Mouse (Mus musculus) forebrain, embryonic 16.5 days (tissue): Measurements from ENCODE around the gene Mybl2. TPM values are rescaled to one million over a fixed set of nuclear protein-coding genes. Genes with fewer than 3 reads are reported as not detected.

ENCODE experiments used
- ATAC-seq: fragments of 200-750 bp; cut with Nextera tagmentation; 2 replicates; pipeline ENCODE4 v1.8.0; 2017; ENCODE audit warnings: mild to moderate bottlenecking, moderate library complexity
- H3K27ac ChIP-seq: fragments of 300-500 bp; sonication (generic); 2 replicates; pipeline ENCODE4 v1.5.1; 2014; ENCODE audit warnings: low read length, control low read depth
- H3K27me3 ChIP-seq: fragments of 300-500 bp; sonication (generic); replicated peaks from 2 replicates; pipeline ENCODE4 v1.6.1; 2014; ENCODE audit warnings: low read length; ENCODE audit not compliant: control insufficient read depth, insufficient read depth
- H3K36me3 ChIP-seq: fragments of 300-500 bp; sonication (generic); 2 replicates; pipeline ENCODE4 v1.6.1; 2014; ENCODE audit not compliant: control insufficient read depth, insufficient read depth
- H3K4me1 ChIP-seq: fragments of 300-500 bp; sonication (generic); replicated peaks from 2 replicates; pipeline ENCODE4 v1.6.1; 2014; ENCODE audit warnings: low read length; ENCODE audit not compliant: control insufficient read depth, insufficient read depth
- H3K4me2 ChIP-seq: fragments of 300-500 bp; sonication (generic); 2 replicates; pipeline ENCODE4 v1.6.1; 2014; ENCODE audit warnings: mild to moderate bottlenecking, low read length, control low read depth
- H3K4me3 ChIP-seq: fragments of 300-500 bp; sonication (generic); replicated peaks from 2 replicates; pipeline ENCODE4 v1.5.1; 2014; ENCODE audit warnings: mild to moderate bottlenecking, low read length, control low read depth
- H3K9ac ChIP-seq: fragments of 300-500 bp; sonication (generic); replicated peaks from 2 replicates; pipeline ENCODE4 v1.6.1; 2014; ENCODE audit warnings: low read depth, low read length, control low read depth
- H3K9me3 ChIP-seq: fragments of 300-500 bp; sonication (generic); 2 replicates; pipeline ENCODE4 v1.6.1; 2016; ENCODE audit warnings: low read length; ENCODE audit not compliant: control insufficient read depth
- WGBS: fragments of 180-500 bp; shearing (Covaris S2); extraction: QIAGEN DNeasy Blood & Tissue Kit; methylation state at CpG from one replicate; pipeline ENCODE4 v1.1.7; 2014; 5-methylcytosine and 5-hydroxymethylcytosine counted together
- polyA plus RNA-seq: library from polyadenylated mRNA; unstranded; fragments of >200 nt; fragmentation: Nextera tagmentation; extraction: Ambion mirVana; gene quantifications from 2 replicates; pipeline ENCODE4 v1.2.1, GENCODE M21; 2015

Gene Mybl2
- polyA plus RNA-seq, 1 experiment from 2014 or later, result 9.9 TPM

DNA sequence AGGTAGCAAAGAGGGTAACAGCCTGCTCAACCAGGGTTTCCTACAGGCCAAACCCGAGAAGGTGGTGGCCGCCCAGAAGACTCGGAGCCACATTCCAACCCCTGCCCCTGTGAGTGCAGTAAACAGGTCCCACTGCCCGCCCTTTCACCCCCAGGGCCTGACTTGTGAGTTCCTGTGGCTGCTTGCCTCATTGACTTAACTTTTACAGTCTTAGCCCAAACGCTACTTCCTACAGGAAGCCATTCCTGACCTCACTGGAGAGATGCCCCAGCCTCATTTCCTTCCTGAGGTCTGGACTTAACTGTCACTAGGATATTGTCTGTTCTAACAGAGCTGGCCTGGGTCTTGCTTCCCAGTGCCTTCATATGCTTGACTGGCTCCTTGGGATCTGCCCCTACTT, 28.1 kb downstream of the Mybl2 start:
- 87% methylated on average over 5 of the region's 5 CpGs for WGBS
- H3K9me3 ChIP-seq, result no peaks in the 10 kb centered on the region
- H3K27me3 ChIP-seq, result no peaks in the 10 kb centered on the region
- ATAC-seq, result no peak
- no peak overlapping the region for H3K27ac ChIP-seq
- no peak overlapping the region for H3K4me3 ChIP-seq
- H3K4me1 ChIP-seq, result no peaks in the 10 kb centered on the region
- no peak overlapping the region for H3K4me2 ChIP-seq
- no peak overlapping the region for H3K9ac ChIP-seq
- no peaks in the 10 kb centered on the region for H3K36me3 ChIP-seq

DNA sequence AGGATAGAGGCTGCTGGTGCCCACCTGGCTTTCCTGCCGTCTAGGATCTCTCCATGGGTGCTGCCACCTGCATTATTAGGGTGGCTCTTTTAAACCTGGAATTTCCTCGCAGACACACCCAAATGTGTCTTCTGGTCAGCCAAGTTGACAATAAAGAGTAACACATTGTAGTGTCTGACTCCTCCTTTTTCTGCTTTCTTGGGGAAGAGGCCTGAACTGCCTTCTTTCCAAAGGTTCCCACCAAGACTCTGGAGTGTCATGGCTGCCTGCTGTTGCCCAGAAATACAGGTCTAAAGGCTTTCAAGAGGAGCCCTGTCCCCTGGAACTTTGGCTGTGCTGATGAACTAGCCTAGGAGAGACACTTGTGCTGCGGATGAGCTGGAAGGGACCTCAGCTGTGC, 30.0 kb downstream of the Mybl2 start:
- H3K4me2 ChIP-seq, result no peak overlapping the region
- no peak overlapping the region for H3K27ac ChIP-seq
- ATAC-seq, result no peak
- no peaks in the 10 kb centered on the region for H3K36me3 ChIP-seq
- H3K4me1 ChIP-seq, result no peaks in the 10 kb centered on the region
- H3K4me3 ChIP-seq, result no peak overlapping the region
- 97% methylated on average over 3 of the region's 3 CpGs for WGBS
- no peak overlapping the region for H3K9ac ChIP-seq
- H3K9me3 ChIP-seq, result no peaks in the 10 kb centered on the region
- H3K27me3 ChIP-seq, result no peaks in the 10 kb centered on the region

DNA sequence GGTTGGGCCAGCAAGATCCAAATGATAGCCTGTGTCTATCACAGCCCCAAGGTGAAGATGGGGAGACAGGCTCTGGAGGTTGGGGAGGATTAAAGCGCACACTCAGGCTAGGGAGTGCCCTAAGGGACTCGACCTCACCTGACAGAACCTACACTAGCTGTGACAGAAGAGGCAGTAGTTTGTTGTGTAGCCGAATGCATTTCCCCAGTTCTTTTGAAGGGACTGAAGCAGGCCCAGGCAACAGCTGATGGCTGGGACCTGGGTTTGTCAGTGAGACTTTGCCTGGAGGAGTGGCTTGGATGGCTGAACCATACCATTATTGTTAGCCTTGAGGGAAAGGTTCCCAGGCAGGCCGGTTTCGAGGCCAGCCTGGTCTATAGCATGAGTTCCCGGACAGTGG, 30.6 kb downstream of the Mybl2 start:
- H3K4me3 ChIP-seq, result no peak overlapping the region
- H3K4me2 ChIP-seq, result no peak overlapping the region
- no peak for ATAC-seq
- H3K9me3 ChIP-seq, result no peaks in the 10 kb centered on the region
- no peaks in the 10 kb centered on the region for H3K27me3 ChIP-seq
- H3K36me3 ChIP-seq, result no peaks in the 10 kb centered on the region
- H3K27ac ChIP-seq, result no peak overlapping the region
- H3K9ac ChIP-seq, result no peak overlapping the region
- WGBS, result 89% methylated on average over 6 of the region's 6 CpGs
- H3K4me1 ChIP-seq, result no peaks in the 10 kb centered on the region

DNA sequence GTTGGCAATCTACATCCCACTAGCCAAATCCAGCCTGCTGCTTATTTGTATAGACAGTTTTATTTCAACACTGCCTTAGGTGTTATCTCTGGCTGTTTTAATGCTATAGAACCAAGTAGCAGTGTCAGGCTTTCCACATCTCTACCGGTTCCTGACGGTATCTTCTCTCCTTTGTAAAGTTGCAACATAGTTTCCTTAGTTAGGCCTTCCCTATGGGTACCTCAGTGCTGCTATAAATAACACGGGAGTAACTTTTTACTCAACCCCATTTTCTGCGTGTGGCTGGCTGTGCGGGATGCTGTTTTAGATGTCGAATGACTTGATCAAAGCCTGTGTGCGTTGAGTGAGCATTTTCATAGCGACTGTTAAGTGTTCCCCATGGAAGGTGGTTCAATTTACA, 32.1 kb downstream of the Mybl2 start:
- Histone ChIP-seq H3K27me3 (no peaks in the 10 kb centered on the region), H3K4me2 (no peak overlapping the region), H3K4me1 (no peaks in the 10 kb centered on the region), H3K9me3 (no peaks in the 10 kb centered on the region), H3K27ac (no peak overlapping the region), H3K36me3 (no peaks in the 10 kb centered on the region), H3K9ac (no peak overlapping the region), H3K4me3 (no peak overlapping the region)
- ATAC-seq, result no peak
- 88% methylated on average over 8 of the region's 8 CpGs for WGBS

DNA sequence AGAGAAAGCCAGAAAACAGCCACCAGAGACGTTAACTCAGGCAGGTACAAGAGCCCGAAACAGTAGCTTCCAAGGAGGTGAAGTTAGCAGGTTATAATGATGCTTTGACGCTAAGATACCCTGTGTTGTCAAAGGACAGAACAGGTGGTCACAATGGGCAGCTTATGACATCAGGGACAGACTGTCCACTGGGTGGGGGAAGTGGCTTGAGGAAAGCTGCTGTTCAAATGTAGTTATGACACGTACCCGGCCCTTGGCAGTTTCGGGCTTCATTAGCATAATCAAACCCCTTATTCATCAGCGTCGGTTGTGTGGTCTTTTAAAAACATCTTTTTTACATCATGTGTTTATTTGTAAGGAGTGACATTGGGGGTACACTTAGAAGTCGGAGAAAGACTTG, 33.2 kb downstream of the Mybl2 start, which contains the start of gene Gtsf1l:
Gtsf1l (minus strand) TSS at position 128 of the 400 bp plus-strand sequence.
- no peaks in the 10 kb centered on the region for H3K27me3 ChIP-seq
- H3K4me3 ChIP-seq, result no peak within 1 kb of the TSS
- no peaks in the 10 kb centered on the region for H3K9me3 ChIP-seq
- no peak for ATAC-seq
- H3K27ac ChIP-seq, result no peak within 1 kb of the TSS
- WGBS, result 80% methylated on average over 9 of the region's 9 CpGs
- no peak within 1 kb of the TSS for H3K4me2 ChIP-seq
- H3K36me3 ChIP-seq, result no peaks in the 10 kb centered on the region
- no peak within 1 kb of the TSS for H3K9ac ChIP-seq
- no peaks in the 10 kb centered on the region for H3K4me1 ChIP-seq

DNA sequence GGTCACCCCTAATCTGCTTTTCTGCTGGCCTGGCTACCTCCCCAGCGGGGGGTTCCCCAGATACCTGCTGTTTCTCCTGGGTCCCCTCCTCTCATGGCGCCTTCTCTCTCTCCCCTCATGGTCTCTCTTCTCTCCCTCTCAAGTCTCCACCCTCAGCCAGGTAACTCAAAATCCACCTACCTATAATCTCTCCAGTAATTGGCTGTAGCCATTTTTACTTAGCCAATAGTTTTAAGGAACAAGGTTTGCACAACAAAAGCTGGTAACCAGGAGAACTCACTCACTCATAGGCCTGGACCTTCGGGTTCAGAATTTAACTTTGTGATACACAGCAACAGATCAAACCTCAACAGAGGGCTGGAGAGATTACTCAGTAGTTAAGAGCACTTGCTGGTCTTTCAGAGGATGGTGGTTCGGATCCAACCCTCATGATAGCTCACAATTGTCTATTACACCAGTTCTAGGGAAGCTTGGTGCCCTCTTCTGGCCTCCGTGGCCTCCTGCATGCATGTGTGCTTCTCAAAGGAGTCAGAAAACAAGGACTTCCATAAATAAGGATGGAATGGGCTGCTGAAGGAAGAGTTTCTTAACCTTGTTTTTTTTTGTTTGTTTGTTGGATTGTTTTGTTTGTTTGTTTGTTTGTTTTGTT, 35.1 kb downstream of the Mybl2 start:
- H3K9me3 ChIP-seq, result no peaks in the 10 kb centered on the region
- ATAC-seq, result no peak
- 77% methylated on average over 5 of the region's 5 CpGs for WGBS
- no peaks in the 10 kb centered on the region for H3K4me1 ChIP-seq
- H3K27ac ChIP-seq, result no peak overlapping the region
- no peaks in the 10 kb centered on the region for H3K27me3 ChIP-seq
- H3K4me3 ChIP-seq, result no peak overlapping the region
- H3K4me2 ChIP-seq, result no peak overlapping the region
- no peaks in the 10 kb centered on the region for H3K36me3 ChIP-seq
- H3K9ac ChIP-seq, result no peak overlapping the region

DNA sequence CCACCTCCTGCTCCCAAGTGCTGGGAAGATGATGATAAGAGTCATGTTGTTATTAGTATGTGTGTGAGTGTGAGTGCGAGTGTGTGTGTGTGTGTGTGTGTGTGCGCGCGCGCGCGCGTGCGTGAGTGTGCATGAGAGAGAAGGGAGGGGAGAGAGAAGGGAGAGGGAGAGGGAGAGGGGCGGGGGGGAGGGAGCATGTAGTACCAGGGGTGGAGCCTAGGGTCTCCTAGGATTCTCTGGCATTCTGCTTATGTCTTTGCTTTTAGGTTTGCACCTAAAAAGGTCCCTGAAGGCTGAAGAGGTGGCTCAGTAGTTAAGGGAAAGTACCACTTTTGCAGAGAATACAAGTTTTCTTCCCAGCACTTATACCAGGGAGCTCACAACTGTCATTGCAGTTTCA, 40.4 kb downstream of the Mybl2 start:
- H3K9ac ChIP-seq, result no peak overlapping the region
- ATAC-seq, result no peak
- H3K4me2 ChIP-seq, result no peak overlapping the region
- H3K36me3 ChIP-seq, result no peaks in the 10 kb centered on the region
- H3K4me1 ChIP-seq, result no peaks in the 10 kb centered on the region
- H3K9me3 ChIP-seq, result no peaks in the 10 kb centered on the region
- no peaks in the 10 kb centered on the region; the same call in 1 of the 2 replicates for H3K27me3 ChIP-seq
- 90% methylated on average over 10 of the region's 10 CpGs for WGBS
- no peak overlapping the region for H3K4me3 ChIP-seq
- H3K27ac ChIP-seq, result no peak overlapping the region

DNA sequence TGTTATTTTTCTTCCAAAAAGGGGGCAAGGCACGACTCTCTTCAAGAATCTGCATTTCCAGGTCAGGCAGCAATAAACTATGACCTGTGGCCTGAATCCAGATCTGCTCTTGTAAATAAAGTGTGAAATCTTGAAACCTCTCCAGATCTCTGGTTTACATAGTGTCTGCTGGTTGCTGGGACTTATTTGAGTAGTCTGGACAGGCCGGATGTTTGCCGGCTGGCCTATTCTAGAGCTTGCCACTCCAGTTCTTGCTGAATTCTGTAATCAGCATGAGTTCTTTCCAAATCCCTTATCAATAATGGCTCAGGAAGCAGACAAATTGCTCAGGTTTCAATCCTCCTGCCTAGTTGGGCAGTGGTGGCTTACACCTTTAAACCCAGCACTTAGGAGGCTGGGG, 41.3 kb downstream of the Mybl2 start:
- H3K36me3 ChIP-seq, result no peaks in the 10 kb centered on the region
- H3K27me3 ChIP-seq, result no peaks in the 10 kb centered on the region; the same call in 1 of the 2 replicates
- no peak overlapping the region for H3K4me3 ChIP-seq
- no peak overlapping the region for H3K4me2 ChIP-seq
- 71% methylated on average over 3 of the region's 3 CpGs for WGBS
- no peak for ATAC-seq
- H3K9me3 ChIP-seq, result no peaks in the 10 kb centered on the region
- no peak overlapping the region for H3K27ac ChIP-seq
- no peak overlapping the region for H3K9ac ChIP-seq
- H3K4me1 ChIP-seq, result no peaks in the 10 kb centered on the region

DNA sequence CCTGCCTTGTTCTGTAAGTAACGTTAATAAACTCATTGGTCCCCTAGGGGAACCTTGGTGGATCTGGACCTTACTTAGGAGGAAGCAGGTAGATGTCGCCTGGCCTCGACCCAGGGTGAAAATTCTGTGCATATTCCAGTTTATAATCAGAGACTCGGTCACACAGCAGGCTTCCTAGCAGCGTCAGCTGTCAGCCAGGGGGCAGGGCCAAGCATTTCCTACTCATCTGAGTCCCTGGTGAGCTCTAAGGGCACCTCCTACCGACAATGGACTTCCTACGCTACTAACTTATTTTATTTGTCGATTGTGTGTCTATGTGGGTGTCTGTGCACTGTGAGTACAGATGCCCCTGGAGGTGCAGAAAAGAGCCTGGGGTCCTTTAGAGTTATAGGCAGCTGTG, 45.4 kb downstream of the Mybl2 start:
- no peak overlapping the region for H3K4me3 ChIP-seq
- H3K36me3 ChIP-seq, result no peaks in the 10 kb centered on the region
- H3K27ac ChIP-seq, result no peak overlapping the region
- peaks cover 2% of the 10 kb centered on the region; the same call in 1 of the 2 replicates for H3K27me3 ChIP-seq
- peaks cover 6% of the 10 kb centered on the region; the same call in 1 of the 2 replicates for H3K4me1 ChIP-seq
- no peak for ATAC-seq
- 50% methylated on average over 8 of the region's 8 CpGs for WGBS
- H3K9me3 ChIP-seq, result no peaks in the 10 kb centered on the region
- no peak overlapping the region for H3K9ac ChIP-seq
- H3K4me2 ChIP-seq, result no peak overlapping the region

DNA sequence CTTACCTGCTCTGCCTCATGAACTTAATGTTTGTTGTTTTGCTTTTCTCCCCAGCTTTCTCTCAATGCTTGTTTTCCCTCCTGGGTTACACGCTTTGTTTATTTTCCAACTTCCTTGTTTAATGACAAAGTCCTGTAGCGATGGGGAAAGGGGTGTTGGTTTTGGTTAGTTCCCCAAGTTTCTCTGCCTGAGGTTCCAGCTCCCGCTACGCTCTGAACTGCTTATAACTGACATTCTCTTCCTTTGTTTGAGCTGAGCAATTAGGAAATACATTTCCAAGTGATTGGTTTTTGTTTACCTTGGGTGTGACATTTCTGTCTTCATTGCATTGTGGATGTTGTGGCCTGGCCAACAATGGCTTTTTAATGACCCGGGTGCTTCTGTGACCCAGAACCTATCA, 46.1 kb downstream of the Mybl2 start:
- Histone ChIP-seq H3K4me1 (peaks cover 6% of the 10 kb centered on the region; the same call in 1 of the 2 replicates), H3K36me3 (no peaks in the 10 kb centered on the region), H3K27me3 (peaks cover 2% of the 10 kb centered on the region; the same call in 1 of the 2 replicates), H3K4me2 (no peak overlapping the region), H3K9me3 (no peaks in the 10 kb centered on the region), H3K9ac (no peak overlapping the region), H3K4me3 (no peak overlapping the region), H3K27ac (no peak overlapping the region)
- ATAC-seq, result no peak
- WGBS, result 45% methylated on average over 5 of the region's 5 CpGs
